Mouse (Mus musculus): Measurements from ENCODE around the gene Uts2r.

- TF ChIP-seq EP300 (IDR thresholded peaks at IDR 0.05; ENCODE audit: low read depth) (no peak), CTCF (IDR thresholded peaks at IDR 0.05; ENCODE audit: low read depth) (no peak)
These were observed 44.3 kb downstream of the Uts2r start, which contains the start of the genes Hexdc and Ogfod3 for GRCm38 (mm10) chr11:121204161-121205006.
